Mouse (Mus musculus): ENCODE results near the gene Stk32c. TPM values are rescaled to one million over a fixed set of nuclear protein-coding genes. Genes with fewer than 3 reads are reported as not detected.

The Stk32c gene
- polyA plus RNA-seq, 1 experiment, result 3.2 TPM

DNA sequence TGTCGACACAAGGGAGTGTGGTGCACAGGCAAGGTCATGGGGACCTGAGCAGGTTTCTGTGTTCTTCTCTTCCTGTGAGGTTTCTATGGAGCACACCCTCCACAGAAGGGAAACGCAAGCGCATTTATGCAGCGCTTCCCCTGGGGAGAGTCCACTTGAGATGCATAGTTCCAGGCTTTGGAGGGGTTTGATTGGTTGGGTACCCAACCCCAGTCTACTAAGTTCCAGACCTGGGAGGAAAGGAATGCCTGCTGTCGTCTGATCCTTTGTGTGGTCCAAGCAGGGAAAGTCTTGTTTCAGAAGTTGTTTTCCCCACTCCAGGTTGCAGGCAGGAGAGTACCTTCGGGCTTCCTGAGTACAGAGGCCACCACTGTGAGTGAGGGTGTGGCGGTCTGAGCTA is 134.0 kb downstream of the Stk32c start:
- H3K27ac ChIP-seq (ENCODE audit: insufficient read depth, low read depth, low read length), result no peak overlapping the region
- H3K4me3 ChIP-seq (ENCODE audit: insufficient read depth, low read depth, low read length), result no peak overlapping the region
- no peaks in the 10 kb centered on the region for H3K27me3 ChIP-seq (replicated peaks; ENCODE audit: control insufficient read depth, insufficient read depth, low read length)
- TF ChIP-seq CTCF (conservative IDR thresholded peaks at IDR 0.05; ENCODE audit: insufficient read depth, insufficient read length, low read depth, low read length) (no peak), POLR2A (IDR thresholded peaks at IDR 0.05; ENCODE audit: low read depth, low read length) (no peak)
- no peaks in the 10 kb centered on the region for H3K4me1 ChIP-seq (ENCODE audit: control insufficient read depth, insufficient read depth, low read length)
- no peaks in the 10 kb centered on the region for H3K36me3 ChIP-seq (ENCODE audit: control insufficient read depth, insufficient read depth, low read length)
- 70% methylated on average over 7 of the region's 7 CpGs for WGBS
- DNase-seq, result no peak

DNA sequence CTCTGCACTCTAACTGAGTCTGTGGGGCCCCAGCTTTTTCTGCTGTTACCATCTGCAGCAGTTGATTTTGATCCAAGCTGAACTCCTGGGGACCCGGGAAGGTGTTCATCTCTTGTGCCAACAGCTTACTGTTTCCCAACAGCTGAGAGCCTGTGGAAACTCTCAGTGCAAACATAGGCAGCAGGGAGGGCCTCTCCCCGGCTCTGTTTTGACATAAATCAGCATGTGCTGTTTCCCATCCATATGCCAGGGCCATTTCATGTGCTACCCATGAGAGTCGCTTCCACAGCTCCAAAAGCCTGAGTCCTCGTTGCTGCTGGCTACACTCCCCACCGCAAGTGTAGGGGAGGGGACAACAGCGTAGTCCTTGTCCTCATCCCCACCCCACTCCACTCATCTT is 134.9 kb downstream of the Stk32c start:
- H3K4me3 ChIP-seq (ENCODE audit: insufficient read depth, low read depth, low read length), result no peak overlapping the region
- no peak for TF ChIP-seq CTCF (conservative IDR thresholded peaks at IDR 0.05; ENCODE audit: insufficient read depth, insufficient read length, low read depth, low read length)
- no peaks in the 10 kb centered on the region for H3K27me3 ChIP-seq (replicated peaks; ENCODE audit: control insufficient read depth, insufficient read depth, low read length)
- 54% methylated on average over 6 of the region's 6 CpGs for WGBS
- no peak for DNase-seq
- no peaks in the 10 kb centered on the region for H3K36me3 ChIP-seq (ENCODE audit: control insufficient read depth, insufficient read depth, low read length)
- H3K27ac ChIP-seq (ENCODE audit: insufficient read depth, low read depth, low read length), result no peak overlapping the region
- no peaks in the 10 kb centered on the region for H3K4me1 ChIP-seq (ENCODE audit: control insufficient read depth, insufficient read depth, low read length)

DNA sequence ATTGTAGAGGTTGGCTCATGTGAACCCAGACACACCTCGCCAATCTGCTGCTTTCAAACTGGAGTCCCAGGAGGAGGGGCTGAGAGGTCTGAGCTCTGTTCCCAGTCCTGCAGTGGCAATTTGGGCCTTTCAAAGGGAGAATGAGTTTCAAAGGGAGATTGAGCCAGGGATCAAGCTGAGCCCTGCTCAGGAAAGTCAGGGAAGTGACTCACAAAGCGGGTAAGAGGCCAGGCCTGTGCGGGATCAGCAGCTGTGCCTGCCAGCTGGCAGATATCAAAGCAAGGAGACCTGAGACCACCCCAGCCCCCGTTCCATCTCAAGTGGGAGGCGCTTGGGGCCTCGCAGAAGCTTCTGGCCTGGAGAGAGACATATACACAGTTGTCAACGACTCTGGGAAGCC is 135.8 kb downstream of the Stk32c start:
- Histone ChIP-seq H3K27ac (ENCODE audit: insufficient read depth, low read depth, low read length) (no peak overlapping the region), H3K36me3 (ENCODE audit: control insufficient read depth, insufficient read depth, low read length) (no peaks in the 10 kb centered on the region), H3K27me3 (replicated peaks; ENCODE audit: control insufficient read depth, insufficient read depth, low read length) (no peaks in the 10 kb centered on the region), H3K4me1 (ENCODE audit: control insufficient read depth, insufficient read depth, low read length) (no peaks in the 10 kb centered on the region), H3K4me3 (ENCODE audit: insufficient read depth, low read depth, low read length) (no peak overlapping the region)
- no peak for DNase-seq
- WGBS, result 39% methylated on average over 7 of the region's 7 CpGs
- TF ChIP-seq CTCF (conservative IDR thresholded peaks at IDR 0.05; ENCODE audit: insufficient read depth, insufficient read length, low read depth, low read length) (no peak), POLR2A (IDR thresholded peaks at IDR 0.05; ENCODE audit: low read depth, low read length) (no peak)

DNA sequence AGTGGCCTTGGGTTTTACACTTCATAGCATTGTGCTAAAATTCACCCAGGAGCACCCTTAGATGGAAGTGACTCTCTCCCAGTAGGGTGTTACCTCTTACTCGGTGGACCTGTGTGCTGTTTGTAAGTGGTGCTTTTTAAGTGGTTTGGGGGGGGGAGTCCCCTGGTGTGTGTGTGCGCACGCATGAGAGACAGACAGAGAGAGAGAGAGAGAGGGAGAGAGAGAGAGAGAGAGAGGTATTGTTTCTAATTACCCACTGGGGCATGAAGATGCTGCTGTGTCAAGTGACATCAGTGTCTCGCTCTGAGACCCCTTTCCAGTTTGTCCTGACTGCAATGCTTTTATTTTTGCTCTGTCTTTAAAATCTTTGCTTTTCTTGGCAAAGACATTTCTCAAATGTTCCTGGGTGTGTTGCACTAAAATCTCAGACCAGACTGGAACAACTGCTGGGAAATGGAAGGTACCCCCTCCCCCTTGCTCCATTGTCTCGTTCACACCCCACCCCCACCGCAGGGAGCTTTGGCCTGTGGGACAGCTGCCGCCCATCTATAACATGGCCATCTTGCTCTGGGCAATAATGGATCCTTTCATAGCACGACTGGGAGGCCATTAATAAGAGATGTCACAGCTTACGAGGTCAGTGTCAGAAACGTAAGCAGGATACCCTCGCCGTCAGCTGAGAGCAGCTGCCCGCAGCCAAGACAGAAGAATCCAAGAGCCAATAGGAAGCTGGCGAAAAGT is 137.9 kb downstream of the Stk32c start:
- Histone ChIP-seq H3K4me1 (ENCODE audit: control insufficient read depth, insufficient read depth, low read length) (no peaks in the 10 kb centered on the region), H3K27me3 (replicated peaks; ENCODE audit: control insufficient read depth, insufficient read depth, low read length) (no peaks in the 10 kb centered on the region), H3K36me3 (ENCODE audit: control insufficient read depth, insufficient read depth, low read length) (no peaks in the 10 kb centered on the region), H3K4me3 (ENCODE audit: insufficient read depth, low read depth, low read length) (no peak overlapping the region), H3K27ac (ENCODE audit: insufficient read depth, low read depth, low read length) (no peak overlapping the region)
- no peak for DNase-seq
- TF ChIP-seq CTCF (conservative IDR thresholded peaks at IDR 0.05; ENCODE audit: insufficient read depth, insufficient read length, low read depth, low read length) (no peak), POLR2A (IDR thresholded peaks at IDR 0.05; ENCODE audit: low read depth, low read length) (no peak)
- WGBS, result 40% methylated on average over 14 of the region's 14 CpGs

DNA sequence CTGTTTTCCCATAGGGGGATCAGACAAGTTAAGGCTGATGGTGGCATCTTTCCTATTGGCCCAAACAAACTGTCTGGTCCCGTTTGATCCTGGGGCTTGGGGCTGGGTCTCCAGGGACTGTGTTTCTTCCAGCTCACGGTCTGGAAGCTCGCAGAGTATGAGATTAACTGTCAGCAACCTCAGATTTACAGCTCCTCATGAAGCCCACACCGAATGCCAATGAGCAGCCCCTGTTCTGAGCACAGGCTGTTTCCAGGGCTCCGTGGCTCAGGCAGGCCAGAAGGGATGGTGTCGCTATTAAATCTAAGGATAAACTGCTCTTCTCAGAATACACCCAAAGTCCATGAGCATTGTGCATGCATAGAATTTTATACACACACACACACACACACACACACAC is 138.9 kb downstream of the Stk32c start:
- Histone ChIP-seq H3K27me3 (replicated peaks; ENCODE audit: control insufficient read depth, insufficient read depth, low read length) (no peaks in the 10 kb centered on the region), H3K4me3 (ENCODE audit: insufficient read depth, low read depth, low read length) (no peak overlapping the region), H3K27ac (ENCODE audit: insufficient read depth, low read depth, low read length) (no peak overlapping the region), H3K4me1 (ENCODE audit: control insufficient read depth, insufficient read depth, low read length) (no peaks in the 10 kb centered on the region), H3K36me3 (ENCODE audit: control insufficient read depth, insufficient read depth, low read length) (no peaks in the 10 kb centered on the region)
- 39% methylated on average over 6 of the region's 6 CpGs for WGBS
- DNase-seq, result no peak
- TF ChIP-seq CTCF (conservative IDR thresholded peaks at IDR 0.05; ENCODE audit: insufficient read depth, insufficient read length, low read depth, low read length) (no peak), POLR2A (IDR thresholded peaks at IDR 0.05; ENCODE audit: low read depth, low read length) (no peak)

DNA sequence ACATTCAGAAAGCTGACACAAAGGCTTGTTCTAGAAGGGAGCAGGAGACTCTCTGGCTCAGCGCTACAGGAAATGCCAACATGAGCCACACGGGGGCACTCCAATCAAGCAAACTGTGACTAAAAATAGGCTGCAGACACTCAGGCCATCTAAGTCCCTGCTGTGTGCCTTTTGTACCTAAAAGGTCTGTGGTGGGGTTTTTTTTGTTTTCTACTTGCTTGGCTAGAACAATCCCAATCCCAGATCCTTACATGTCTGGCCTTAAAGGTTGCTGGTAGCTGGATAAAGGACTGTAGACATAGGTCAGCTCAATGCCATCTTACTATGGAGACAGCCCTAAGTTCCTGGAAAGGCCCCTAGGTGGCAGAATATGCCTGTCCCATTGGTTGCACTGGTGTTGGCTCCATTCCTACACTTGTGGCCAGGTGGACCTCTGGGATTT is 144.9 kb downstream of the Stk32c start:
- no peaks in the 10 kb centered on the region for H3K27me3 ChIP-seq (replicated peaks; ENCODE audit: control insufficient read depth, insufficient read depth, low read length)
- no peak overlapping the region for H3K4me3 ChIP-seq (ENCODE audit: insufficient read depth, low read depth, low read length)
- peak; percentile 49 for DNase-seq
- no peaks in the 10 kb centered on the region for H3K36me3 ChIP-seq (ENCODE audit: control insufficient read depth, insufficient read depth, low read length)
- no peaks in the 10 kb centered on the region for H3K4me1 ChIP-seq (ENCODE audit: control insufficient read depth, insufficient read depth, low read length)
- WGBS, result 0% methylated on average over 2 of the region's 2 CpGs
- TF ChIP-seq CTCF (conservative IDR thresholded peaks at IDR 0.05; ENCODE audit: insufficient read depth, insufficient read length, low read depth, low read length) (peak; percentile 76), POLR2A (IDR thresholded peaks at IDR 0.05; ENCODE audit: low read depth, low read length) (no peak)
- no peak overlapping the region for H3K27ac ChIP-seq (ENCODE audit: insufficient read depth, low read depth, low read length)

DNA sequence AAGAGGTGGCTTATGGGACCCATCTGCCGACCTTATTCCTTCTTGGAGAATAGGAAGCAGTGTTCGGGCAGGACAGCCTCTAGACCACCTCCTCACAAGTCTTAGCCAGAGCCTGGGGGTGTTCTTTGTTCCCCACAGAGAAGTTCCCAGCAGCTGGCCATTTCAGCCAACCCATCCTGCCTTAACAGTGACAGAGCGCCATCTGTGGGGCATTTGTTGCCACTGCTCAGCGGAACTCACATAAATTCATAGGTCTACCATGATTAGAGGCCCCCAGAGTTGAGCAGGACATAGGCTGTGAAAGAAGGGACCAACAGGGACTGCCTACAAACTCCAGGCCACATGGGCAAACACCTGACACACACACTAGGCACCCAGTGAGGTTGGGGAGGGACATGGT is 149.7 kb downstream of the Stk32c start:
- DNase-seq, result no peak
- no peaks in the 10 kb centered on the region for H3K27me3 ChIP-seq (replicated peaks; ENCODE audit: control insufficient read depth, insufficient read depth, low read length)
- 67% methylated on average over 4 of the region's 4 CpGs for WGBS
- no peaks in the 10 kb centered on the region for H3K4me1 ChIP-seq (ENCODE audit: control insufficient read depth, insufficient read depth, low read length)
- H3K36me3 ChIP-seq (ENCODE audit: control insufficient read depth, insufficient read depth, low read length), result no peaks in the 10 kb centered on the region
- TF ChIP-seq POLR2A (IDR thresholded peaks at IDR 0.05; ENCODE audit: low read depth, low read length) (no peak), CTCF (conservative IDR thresholded peaks at IDR 0.05; ENCODE audit: insufficient read depth, insufficient read length, low read depth, low read length) (peak; percentile 55)
- H3K27ac ChIP-seq (ENCODE audit: insufficient read depth, low read depth, low read length), result no peak overlapping the region
- no peak overlapping the region for H3K4me3 ChIP-seq (ENCODE audit: insufficient read depth, low read depth, low read length)

Other genes with a start within 250 kb of the Stk32c start
- 0.23 and 0.25 TPM in 2 replicates for gene Dpysl4, start 127.3 kb downstream of the Stk32c start, polyA plus RNA-seq (2012; rRNA removed)
- gene Lrrc27, start 319 bp downstream of the Stk32c start, polyA plus RNA-seq (2012; rRNA removed), result 3.3 and 3.7 TPM in 2 replicates
- 7.9 and 8.0 TPM in 2 replicates for gene Pwwp2b, start 35.2 kb upstream of the Stk32c start, polyA plus RNA-seq (2012; rRNA removed)
- 25.1 and 27.5 TPM in 2 replicates for gene Inpp5a, start 175.8 kb upstream of the Stk32c start, polyA plus RNA-seq (2012; rRNA removed)